Mouse (Mus musculus) MEL (cell line): ENCODE data around the gene Smyd5. TPM values are rescaled to one million over a fixed set of nuclear protein-coding genes. Genes with fewer than 3 reads are reported as not detected.

Source experiments
- DNase-seq: peaks from one replicate; pipeline ENCODE4 v3.0.0; 2011; ENCODE audit warnings: low read depth, low spot score
- H3K27ac ChIP-seq: 2 replicates; pipeline ENCODE4 v1.5.1; 2012; ENCODE audit warnings: low read depth, mild to moderate bottlenecking, control low read depth, low read length, moderate library complexity; ENCODE audit not compliant: control insufficient read depth
- H3K27me3 ChIP-seq, 2 experiments: fragments of 150-350 bp in 1 of 2; sonication (generic) in 1 of 2; 2 replicates each; pipeline ENCODE4 v1.6.1; 2012; ENCODE audit warnings: low read length in 2 of 2, mild to moderate bottlenecking in 2 of 2, improper control_type of control experiment in 1 of 2, moderate library complexity in 1 of 2; ENCODE audit not compliant: insufficient read depth in 2 of 2, control insufficient read depth in 1 of 2
- H3K36me3 ChIP-seq, 2 experiments: 2 replicates each; pipeline ENCODE4 v1.6.1; 2012 to 2014; ENCODE audit warnings: low read length in 2 of 2, improper control_type of control experiment in 1 of 2, inconsistent platforms in 1 of 2, mild to moderate bottlenecking in 1 of 2; ENCODE audit not compliant: insufficient read depth in 2 of 2, control insufficient read depth in 1 of 2
- H3K4me1 ChIP-seq, 2 experiments: fragments of 150-350 bp in 1 of 2; sonication (generic) in 1 of 2; 2 replicates each; pipeline ENCODE4 v1.6.1; 2012; ENCODE audit warnings: low read length in 2 of 2, improper control_type of control experiment in 1 of 2, mild to moderate bottlenecking in 1 of 2; ENCODE audit not compliant: insufficient read depth in 2 of 2, control insufficient read depth in 1 of 2
- H3K4me3 ChIP-seq, 2 experiments: fragments of 150-350 bp in 1 of 2; sonication (generic) in 1 of 2; 2 replicates each; pipeline ENCODE4 v1.5.1; 2012; ENCODE audit warnings: low read depth in 2 of 2, low read length in 2 of 2, mild to moderate bottlenecking in 2 of 2, moderate library complexity in 2 of 2, control low read depth in 1 of 2, improper control_type of control experiment in 1 of 2; ENCODE audit not compliant: control insufficient read depth in 1 of 2, insufficient read depth in 1 of 2
- H3K79me2 ChIP-seq: 2 replicates; pipeline ENCODE4 v1.6.1; 2012; ENCODE audit warnings: mild to moderate bottlenecking, low read length, moderate library complexity; ENCODE audit not compliant: control insufficient read depth, poor library complexity, insufficient read depth
- H3K9ac ChIP-seq: 2 replicates; pipeline ENCODE4 v1.6.1; 2012; ENCODE audit warnings: low read depth, mild to moderate bottlenecking, control low read depth, low read length, moderate library complexity; ENCODE audit not compliant: control insufficient read depth, poor library complexity, severe bottlenecking
- H3K9me3 ChIP-seq: fragments of 150-350 bp; sonication (generic); replicated peaks from 2 replicates; pipeline ENCODE4 v1.6.1; 2012; ENCODE audit warnings: mild to moderate bottlenecking, low read length, improper control_type of control experiment, moderate library complexity; ENCODE audit not compliant: insufficient read depth
- CTCF ChIP-seq, 3 experiments: IDR thresholded peaks in 2 of 3; conservative IDR thresholded peaks in 1 of 3; 2 replicates each; pipeline ENCODE4 v1.5.1; 2011 to 2012; ENCODE audit warnings: low read length in 3 of 3, low read depth in 2 of 3, mild to moderate bottlenecking in 2 of 3, improper control_type of control experiment in 1 of 3, inconsistent platforms in 1 of 3, mixed read lengths in 1 of 3, moderate library complexity in 1 of 3; ENCODE audit not compliant: control insufficient read depth in 1 of 3, insufficient read depth in 1 of 3, poor library complexity in 1 of 3, severe bottlenecking in 1 of 3
- E2F4 ChIP-seq: IDR thresholded peaks from 2 replicates; pipeline ENCODE4 v1.6.1; 2011; ENCODE audit warnings: low read depth, low read length, improper control_type of control experiment, borderline replicate concordance
- ELF1 ChIP-seq: IDR thresholded peaks from 2 replicates; pipeline ENCODE4 v1.6.1; 2014; ENCODE audit warnings: low read depth, mild to moderate bottlenecking, inconsistent platforms, low read length, improper control_type of control experiment, moderate library complexity
- EP300 ChIP-seq, 2 experiments: IDR thresholded peaks; 2 replicates each; pipeline ENCODE4 v1.6.1; 2011; ENCODE audit warnings: improper control_type of control experiment in 2 of 2, low read length in 2 of 2, low read depth in 1 of 2, mild to moderate bottlenecking in 1 of 2
- GATA1 ChIP-seq: IDR thresholded peaks from 2 replicates; pipeline ENCODE4 v1.6.1; 2011; ENCODE audit warnings: low read depth, low read length, improper control_type of control experiment
- HCFC1 ChIP-seq: IDR thresholded peaks from 2 replicates; pipeline ENCODE4 v1.6.1; 2012; ENCODE audit warnings: low read depth, mild to moderate bottlenecking, inconsistent platforms, low read length, improper control_type of control experiment, moderate library complexity
- MYB ChIP-seq: IDR thresholded peaks from 2 replicates; pipeline ENCODE4 v1.6.1; 2011; ENCODE audit warnings: mild to moderate bottlenecking, low read depth, low read length, improper control_type of control experiment
- RAD21 ChIP-seq: IDR thresholded peaks from 2 replicates; pipeline ENCODE4 v1.6.1; 2011; ENCODE audit warnings: mild to moderate bottlenecking, low read depth, low read length, improper control_type of control experiment
- SMC3 ChIP-seq: IDR thresholded peaks from 2 replicates; pipeline ENCODE4 v1.6.1; 2011; ENCODE audit warnings: low read depth, low read length, improper control_type of control experiment
- TBP ChIP-seq: IDR thresholded peaks from 2 replicates; pipeline ENCODE4 v1.8.0; 2011; ENCODE audit warnings: low read depth, low read length, improper control_type of control experiment
- UBTF ChIP-seq: IDR thresholded peaks from 2 replicates; pipeline ENCODE4 v1.6.1; 2012; ENCODE audit warnings: low read depth, mild to moderate bottlenecking, inconsistent platforms, low read length, improper control_type of control experiment, moderate library complexity, borderline replicate concordance; ENCODE audit not compliant: insufficient read depth
- USF1 ChIP-seq: IDR thresholded peaks from 2 replicates; pipeline ENCODE4 v1.6.1; 2014; ENCODE audit warnings: low read depth, mild to moderate bottlenecking, inconsistent platforms, low read length, improper control_type of control experiment, moderate library complexity
- ZC3H11A ChIP-seq: IDR thresholded peaks from 2 replicates; pipeline ENCODE4 v1.6.1; 2012; ENCODE audit warnings: low read depth, mild to moderate bottlenecking, inconsistent platforms, low read length, improper control_type of control experiment
- ZMIZ1 ChIP-seq: IDR thresholded peaks from 2 replicates; pipeline ENCODE4 v1.6.1; 2012; ENCODE audit warnings: low read depth, mild to moderate bottlenecking, inconsistent platforms, low read length, improper control_type of control experiment, moderate library complexity
- ZNF384 ChIP-seq: IDR thresholded peaks from 2 replicates; pipeline ENCODE4 v1.6.1; 2012; ENCODE audit warnings: low read depth, mild to moderate bottlenecking, inconsistent platforms, low read length, improper control_type of control experiment
- polyA plus RNA-seq, 2 experiments: library from polyadenylated mRNA; stranded (reverse) in 1 of 2; unstranded in 1 of 2; fragments of >175 nt in 1 of 2; fragments of >200 nt in 1 of 2; gene quantifications; 2 replicates each; pipeline versions ENCODE4 v1.2.1 to v1.2.4; 2012; ENCODE audit warnings: low replicate concordance in 2 of 2, low read depth in 1 of 2; ENCODE audit not compliant: insufficient read length in 2 of 2, insufficient read depth in 1 of 2, missing spikeins in 1 of 2
- total RNA-seq: library from RNA; depleted of rRNA; stranded (reverse); fragments of 300-350 nt; gene quantifications from 2 replicates; pipeline ENCODE4 v1.2.3, GENCODE M21; 2012

Smyd5 gene
- total and polyA plus RNA-seq, 3 experiments, result 102 to 113 TPM; not detected in 1

- Histone ChIP-seq H3K36me3 (no peaks in the 10 kb centered on the region), H3K27me3 (peaks cover 5 to 12% of the 10 kb centered on the region in 2 experiments; a peak in 2 of 4 replicates), H3K4me3 (no peak overlapping the region), H3K27ac (no peak overlapping the region), H3K79me2 (no peaks in the 10 kb centered on the region), H3K9ac (no peak overlapping the region), H3K9me3 (no peaks in the 10 kb centered on the region), H3K4me1 (no peaks in the 10 kb centered on the region)
- no peak for TF ChIP-seq ELF1
- TF ChIP-seq USF1, result no peak
- TF ChIP-seq TBP, result no peak
- no peak for TF ChIP-seq ZNF384
- no peak for DNase-seq
Measured at GRCm38 (mm10) chr6:85409003-85409402, 22.8 kb upstream of the Smyd5 start.

GRCm38 (mm10) chr6:85410771-85411273 lies 21.0 kb upstream of the Smyd5 start:
- TF ChIP-seq ZNF384 (0 out of 2 replicates have a peak, but pooled peaks have one; percentile 36), RAD21 (peak; percentile 98), MYB (0 out of 2 replicates have a peak, but pooled peaks have one; percentile 16), ZC3H11A (peak; percentile 88), ELF1 (0 out of 2 replicates have a peak, but pooled peaks have one; percentile 42), SMC3 (peak; percentile 86), HCFC1 (peak; percentile 9; the same call in 1 of the 2 replicates), UBTF (no peak), EP300 (IDR thresholded peaks at IDR 0.05; ENCODE audit: low read depth in 1 of 2, low read length in 2 of 2) (peak in 1 of 2 experiments; percentile 8; a peak in 1 of 4 replicates), GATA1 (0 out of 2 replicates have a peak, but pooled peaks have one; percentile 39), CTCF (IDR thresholded peaks at IDR 0.05 in 2 of 3, conservative IDR thresholded peaks at IDR 0.05 in 1 of 3; ENCODE audit: control insufficient read depth in 1 of 3, insufficient read depth in 1 of 3, low read depth in 2 of 3, low read length in 3 of 3, poor library complexity in 1 of 3, severe bottlenecking in 1 of 3) (peak; percentile 45 to 97 (median 87)), ZMIZ1 (no peak), E2F4 (no peak)
- peak overlapping the region; percentile 48 to 65 for H3K4me3 ChIP-seq
- peak overlapping the region; percentile 58 for H3K9ac ChIP-seq
- peak; percentile 88 for DNase-seq
- no peaks in the 10 kb centered on the region for H3K79me2 ChIP-seq
- H3K36me3 ChIP-seq, result no peaks in the 10 kb centered on the region
- peaks cover 3 to 10% of the 10 kb centered on the region in 2 experiments; a peak in 3 of 4 replicates for H3K27me3 ChIP-seq
- H3K4me1 ChIP-seq, result no peaks in the 10 kb centered on the region
- H3K9me3 ChIP-seq, result no peaks in the 10 kb centered on the region
- peak overlapping the region; percentile 42 for H3K27ac ChIP-seq
